Mouse (Mus musculus): Measurements from ENCODE around the gene Hoxc8. TPM values are rescaled to one million over a fixed set of nuclear protein-coding genes. Genes with fewer than 3 reads are reported as not detected.

The Hoxc8 gene
- polyA plus RNA-seq, 1 experiment from 2014 or later: 11.1 TPM

- Histone ChIP-seq H3K36me3 (0 out of 2 replicates have a peak, but pooled peaks cover 3% of the 10 kb centered on the region), H3K9me3 (replicated peaks) (no peaks in the 10 kb centered on the region), H3K9ac (no peak overlapping the region), H3K4me3 (replicated peaks) (no peak overlapping the region), H3K27me3 (peaks cover 87% of the 10 kb centered on the region), H3K27ac (no peak overlapping the region), H3K4me2 (no peak overlapping the region), H3K4me1 (peaks cover 94% of the 10 kb centered on the region)
- no peak for ATAC-seq (replicated peaks; ENCODE audit: low FRiP score)
- 45% methylated on average over 5 of the region's 5 CpGs for WGBS
Observed at GRCm38 (mm10) chr15:102988078-102988477, 2.3 kb upstream of the Hoxc8 start.

DNA sequence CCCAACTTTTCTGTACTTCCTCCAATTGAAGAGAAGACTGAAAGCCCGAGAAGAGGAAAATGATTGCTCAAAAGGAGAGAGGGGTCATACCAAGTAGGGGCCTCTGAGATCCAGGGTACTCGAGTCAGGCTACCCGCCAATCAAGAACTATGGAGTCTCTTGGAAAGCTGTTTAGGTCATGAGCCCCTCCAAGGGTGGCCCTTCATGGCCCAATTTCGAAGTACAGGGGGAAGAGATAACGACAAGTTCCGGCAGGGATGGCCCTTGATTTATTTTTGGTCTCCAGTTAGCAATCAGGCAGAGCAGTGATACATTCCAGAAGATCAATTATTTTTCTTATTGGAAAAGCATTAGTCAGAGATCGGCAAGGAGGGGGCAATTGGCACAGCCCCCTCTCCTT, 1.4 kb downstream of the Hoxc8 start:
- Histone ChIP-seq H3K27me3 (peaks cover 75% of the 10 kb centered on the region), H3K27ac (peak overlapping the region; percentile 89), H3K9ac (peak overlapping the region; percentile 68), H3K4me3 (replicated peaks) (peak overlapping the region; percentile 57), H3K36me3 (no peaks in the 10 kb centered on the region), H3K4me1 (peaks cover 84% of the 10 kb centered on the region), H3K9me3 (replicated peaks) (no peaks in the 10 kb centered on the region), H3K4me2 (peak overlapping the region; percentile 86)
- WGBS: 15% methylated on average over 7 of the region's 7 CpGs
- ATAC-seq (replicated peaks; ENCODE audit: low FRiP score): no peak

DNA sequence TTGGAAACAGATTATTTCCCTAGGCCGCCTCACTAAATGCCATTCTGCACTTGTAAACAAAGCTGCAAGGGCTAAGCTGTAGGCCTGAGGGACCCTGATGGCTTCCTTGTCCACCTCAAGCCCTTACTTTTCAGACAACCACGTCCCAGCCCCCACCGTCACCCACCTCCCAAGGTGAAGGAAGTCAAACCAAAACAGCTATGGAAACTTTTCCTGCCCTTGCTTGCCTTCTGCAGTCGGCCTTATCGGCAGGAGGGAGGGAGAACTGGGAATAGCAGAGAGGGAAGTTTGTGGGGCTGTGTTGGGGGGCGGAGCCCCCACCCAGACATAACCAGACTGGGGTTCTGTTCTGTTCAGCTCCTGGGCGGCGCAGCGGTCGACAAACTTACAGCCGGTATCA, 1.8 kb downstream of the Hoxc8 start:
- ATAC-seq (replicated peaks; ENCODE audit: low FRiP score): no peak
- peak overlapping the region; percentile 68 for H3K9ac ChIP-seq
- H3K4me2 ChIP-seq: peak overlapping the region; percentile 86
- H3K4me1 ChIP-seq: peaks cover 82% of the 10 kb centered on the region
- peak overlapping the region; percentile 89 for H3K27ac ChIP-seq
- WGBS: 4% methylated on average over 11 of the region's 11 CpGs
- no peaks in the 10 kb centered on the region for H3K36me3 ChIP-seq
- H3K27me3 ChIP-seq: peaks cover 73% of the 10 kb centered on the region
- no peaks in the 10 kb centered on the region for H3K9me3 ChIP-seq (replicated peaks)
- H3K4me3 ChIP-seq (replicated peaks): peak overlapping the region; percentile 57

- peak overlapping the region; percentile 68; the same call in 1 of the 2 replicates for H3K9ac ChIP-seq
- no peaks in the 10 kb centered on the region for H3K36me3 ChIP-seq
- 10% methylated on average over 3 of the region's 3 CpGs for WGBS
- H3K27me3 ChIP-seq: peaks cover 68% of the 10 kb centered on the region
- peak overlapping the region; percentile 89; the same call in 1 of the 2 replicates for H3K27ac ChIP-seq
- peak overlapping the region; percentile 86 for H3K4me2 ChIP-seq
- peak overlapping the region; percentile 57 for H3K4me3 ChIP-seq (replicated peaks)
- ATAC-seq (replicated peaks; ENCODE audit: low FRiP score): peak; percentile 63
- peaks cover 79% of the 10 kb centered on the region for H3K4me1 ChIP-seq
- no peaks in the 10 kb centered on the region for H3K9me3 ChIP-seq (replicated peaks)
Observed at GRCm38 (mm10) chr15:102992863-102993262, 2.5 kb downstream of the Hoxc8 start.

- Histone ChIP-seq H3K27ac (peak overlapping the region; percentile 96), H3K9ac (peak overlapping the region; percentile 27; the same call in 1 of the 2 replicates), H3K27me3 (peaks cover 62% of the 10 kb centered on the region), H3K36me3 (no peaks in the 10 kb centered on the region), H3K4me3 (replicated peaks) (peak overlapping the region; percentile 58), H3K4me1 (peaks cover 74% of the 10 kb centered on the region), H3K9me3 (replicated peaks) (no peaks in the 10 kb centered on the region), H3K4me2 (peak overlapping the region; percentile 78)
- ATAC-seq (replicated peaks; ENCODE audit: low FRiP score): no peak
- 13% methylated on average over 9 of the region's 9 CpGs for WGBS
Observed at GRCm38 (mm10) chr15:102996548-102996947, 6.1 kb downstream of the Hoxc8 start.

DNA sequence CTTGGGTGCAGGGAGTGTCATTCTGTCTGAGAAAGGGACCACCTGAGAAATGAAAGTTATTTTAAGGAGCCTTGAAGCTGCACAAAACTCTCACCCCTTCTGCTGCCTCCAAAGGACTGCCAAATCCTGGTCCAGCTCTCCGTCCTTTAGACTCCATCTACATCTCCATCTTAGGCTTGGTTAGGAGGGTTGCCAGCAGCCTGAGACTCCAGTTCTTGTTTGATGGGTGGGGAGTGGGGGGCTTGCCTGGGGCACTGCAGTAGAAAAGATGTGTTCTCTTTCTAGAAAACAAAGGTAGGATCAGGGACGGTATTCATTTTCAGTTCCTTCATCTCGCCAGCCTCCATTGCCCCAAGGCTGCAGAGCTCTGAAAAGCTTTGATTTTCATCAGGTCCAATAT, 7.0 kb downstream of the Hoxc8 start:
- H3K4me3 ChIP-seq (replicated peaks): peak overlapping the region; percentile 58

DNA sequence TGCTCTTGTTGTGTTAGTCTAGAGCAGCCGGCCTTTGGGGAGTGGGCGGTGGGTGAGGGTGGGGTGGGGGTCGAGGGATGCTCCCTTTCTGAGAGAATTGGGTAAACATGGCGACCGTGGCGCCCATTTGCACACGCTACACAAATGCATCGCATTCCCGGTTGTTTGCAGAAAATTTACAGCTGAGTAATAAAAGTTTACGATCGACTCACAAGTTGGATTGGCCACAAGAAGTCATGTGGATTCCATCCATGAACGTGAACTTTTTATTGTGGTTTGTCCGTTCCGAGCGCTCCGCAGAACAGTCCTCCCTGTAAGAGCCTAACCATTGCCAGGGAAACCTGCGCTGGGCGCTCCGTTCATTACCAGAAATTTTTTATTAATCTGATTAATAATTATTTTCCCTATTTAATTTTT, 7.5 kb downstream of the Hoxc8 start, which contains the start of gene Hoxc6:
Gene Hoxc6, plus strand, starts transcription at position 319 of the 417 bp plus-strand sequence.
- peak within 1 kb of the TSS; percentile 58 for H3K4me3 ChIP-seq (replicated peaks)
- under 1% methylated on average over 19 of the region's 19 CpGs for WGBS
- no peaks in the 10 kb centered on the region for H3K36me3 ChIP-seq
- peak within 1 kb of the TSS; percentile 80 for H3K9ac ChIP-seq
- peak; percentile 62 for ATAC-seq (replicated peaks; ENCODE audit: low FRiP score)
- H3K27me3 ChIP-seq: peaks cover 63% of the 10 kb centered on the region
- H3K9me3 ChIP-seq (replicated peaks): no peaks in the 10 kb centered on the region
- peak within 1 kb of the TSS; percentile 78 for H3K4me2 ChIP-seq
- peaks cover 74% of the 10 kb centered on the region for H3K4me1 ChIP-seq
- H3K27ac ChIP-seq: peak within 1 kb of the TSS; percentile 96

More for the DNA sequence above, 7.0 kb downstream of the Hoxc8 start:
- ATAC-seq (replicated peaks; ENCODE audit: low FRiP score): no peak
- Histone ChIP-seq H3K9ac (peak overlapping the region; percentile 19), H3K36me3 (no peaks in the 10 kb centered on the region), H3K9me3 (replicated peaks) (no peaks in the 10 kb centered on the region), H3K4me2 (peak overlapping the region; percentile 78), H3K27me3 (peaks cover 63% of the 10 kb centered on the region), H3K27ac (peak overlapping the region; percentile 96), H3K4me1 (peaks cover 74% of the 10 kb centered on the region)
- 10% methylated on average over 3 of the region's 3 CpGs for WGBS

- H3K4me3 ChIP-seq (replicated peaks): peak overlapping the region; percentile 58
- no peaks in the 10 kb centered on the region for H3K36me3 ChIP-seq
- ATAC-seq (replicated peaks; ENCODE audit: low FRiP score): peak; percentile 59
- WGBS: under 1% methylated on average over 19 of the region's 19 CpGs
- H3K4me2 ChIP-seq: peak overlapping the region; percentile 78
- H3K27ac ChIP-seq: peak overlapping the region; percentile 96
- H3K9me3 ChIP-seq (replicated peaks): no peaks in the 10 kb centered on the region
- peaks cover 77% of the 10 kb centered on the region for H3K4me1 ChIP-seq
- H3K9ac ChIP-seq: peak overlapping the region; percentile 80
- H3K27me3 ChIP-seq: peaks cover 60% of the 10 kb centered on the region
Observed at GRCm38 (mm10) chr15:102998608-102999182, 8.3 kb downstream of the Hoxc8 start.

DNA sequence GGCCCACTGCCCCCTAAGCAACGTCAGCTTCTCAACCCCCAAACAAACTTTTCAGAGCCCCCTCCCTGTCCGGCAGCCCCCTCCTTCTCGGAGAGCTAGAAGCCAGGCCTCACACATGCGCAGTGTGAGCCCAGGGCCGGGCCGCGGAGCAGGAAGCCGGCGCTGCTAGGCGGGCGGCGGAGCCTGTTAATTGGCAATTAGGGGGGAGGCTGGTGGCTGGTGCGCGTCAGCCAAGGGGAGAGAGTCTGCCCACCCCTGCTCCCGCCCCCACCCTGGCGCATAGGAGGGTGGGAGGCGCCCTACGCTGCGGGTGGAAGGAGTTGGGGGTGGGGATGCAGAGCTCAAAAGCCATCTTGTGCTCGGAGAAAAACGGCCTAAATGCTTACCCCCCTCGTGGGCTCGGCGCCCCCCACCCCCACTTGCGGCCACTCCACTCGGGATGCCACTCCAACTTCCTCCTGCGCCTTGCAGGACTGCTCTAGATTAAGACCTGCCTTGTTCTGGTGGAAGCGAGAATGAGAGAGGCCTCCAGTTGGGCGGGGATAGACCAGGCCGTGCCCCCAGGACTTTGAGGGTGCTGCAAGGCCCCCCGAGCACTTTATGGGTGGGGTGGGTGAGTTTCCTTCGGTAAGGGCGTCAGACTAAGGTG, 8.9 kb downstream of the Hoxc8 start:
- peaks cover 64% of the 10 kb centered on the region for H3K27me3 ChIP-seq
- peak overlapping the region; percentile 80 for H3K9ac ChIP-seq
- peaks cover 83% of the 10 kb centered on the region for H3K4me1 ChIP-seq

GRCm38 (mm10) chr15:102999955-103000354, 9.5 kb downstream of the Hoxc8 start:
- peak; percentile 16; the same call in 1 of the 2 replicates for ATAC-seq (replicated peaks; ENCODE audit: low FRiP score)
- Histone ChIP-seq H3K36me3 (no peaks in the 10 kb centered on the region), H3K4me1 (peaks cover 84% of the 10 kb centered on the region), H3K4me3 (replicated peaks) (peak overlapping the region; percentile 58), H3K27ac (peak overlapping the region; percentile 96), H3K4me2 (peak overlapping the region; percentile 78), H3K27me3 (peaks cover 64% of the 10 kb centered on the region), H3K9ac (peak overlapping the region; percentile 80), H3K9me3 (replicated peaks) (no peaks in the 10 kb centered on the region)
- 3% methylated on average over 9 of the region's 11 CpGs for WGBS

More for the DNA sequence above, 8.9 kb downstream of the Hoxc8 start:
- Histone ChIP-seq H3K27ac (peak overlapping the region; percentile 96), H3K4me2 (peak overlapping the region; percentile 78), H3K4me3 (replicated peaks) (peak overlapping the region; percentile 58), H3K36me3 (no peaks in the 10 kb centered on the region), H3K9me3 (replicated peaks) (no peaks in the 10 kb centered on the region)
- WGBS: under 1% methylated on average over 25 of the region's 33 CpGs
- ATAC-seq (replicated peaks; ENCODE audit: low FRiP score): peak; percentile 86

DNA sequence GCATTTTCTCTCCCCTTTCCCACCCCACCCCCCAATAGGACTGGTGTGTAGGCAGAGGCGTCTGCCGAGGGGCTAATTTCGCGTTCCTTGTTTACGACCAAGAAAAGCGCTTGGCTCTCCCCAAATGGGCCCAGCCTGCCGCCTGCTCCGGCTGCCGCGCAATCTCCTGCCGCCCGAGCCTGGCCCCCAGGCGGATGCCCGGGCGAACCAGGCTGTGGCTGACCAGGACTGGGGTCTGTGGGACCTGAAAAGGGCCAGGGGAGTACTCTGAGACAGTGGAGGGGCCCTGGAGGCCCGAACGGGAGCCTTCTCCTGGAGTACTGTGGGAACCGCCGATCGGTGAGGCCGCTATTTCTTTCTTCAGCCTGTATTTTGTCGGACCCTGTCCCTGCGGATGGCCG, 10.1 kb downstream of the Hoxc8 start:
- no peak for ATAC-seq (replicated peaks; ENCODE audit: low FRiP score)
- Histone ChIP-seq H3K4me1 (peaks cover 85% of the 10 kb centered on the region), H3K9me3 (replicated peaks) (no peaks in the 10 kb centered on the region), H3K27me3 (peaks cover 64% of the 10 kb centered on the region), H3K4me3 (replicated peaks) (peak overlapping the region; percentile 58), H3K4me2 (peak overlapping the region; percentile 78), H3K9ac (peak overlapping the region; percentile 80), H3K27ac (peak overlapping the region; percentile 96), H3K36me3 (no peaks in the 10 kb centered on the region)
- 2% methylated on average over 24 of the region's 24 CpGs for WGBS

DNA sequence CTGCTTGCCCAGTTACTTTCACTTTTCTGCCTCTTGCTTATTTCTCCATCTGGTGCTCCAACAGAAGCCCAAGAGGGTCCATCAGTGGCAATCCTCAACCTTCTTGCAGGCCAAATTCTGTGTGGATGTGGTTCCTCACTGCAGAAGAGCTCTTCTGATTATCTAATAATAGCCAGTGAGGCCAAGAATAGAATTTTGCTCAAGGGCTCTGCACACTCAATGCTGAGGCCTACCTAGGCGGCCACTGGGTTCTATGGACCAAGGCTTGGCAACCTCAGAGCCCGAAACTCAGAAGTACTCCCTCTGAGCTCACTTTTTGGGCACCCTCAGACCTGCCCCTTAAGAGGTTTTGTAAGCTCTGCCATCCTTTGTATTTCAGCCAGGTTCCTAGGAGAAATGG, 11.0 kb downstream of the Hoxc8 start:
- H3K4me2 ChIP-seq: peak overlapping the region; percentile 78
- no peaks in the 10 kb centered on the region for H3K36me3 ChIP-seq
- WGBS: 21% methylated on average over 2 of the region's 2 CpGs
- peaks cover 69% of the 10 kb centered on the region for H3K27me3 ChIP-seq
- H3K27ac ChIP-seq: peak overlapping the region; percentile 96
- peaks cover 85% of the 10 kb centered on the region for H3K4me1 ChIP-seq
- no peak for ATAC-seq (replicated peaks; ENCODE audit: low FRiP score)
- peak overlapping the region; percentile 80 for H3K9ac ChIP-seq
- H3K9me3 ChIP-seq (replicated peaks): no peaks in the 10 kb centered on the region
- H3K4me3 ChIP-seq (replicated peaks): peak overlapping the region; percentile 58

Measured in kidney, embryonic 15.5 days (tissue).